Mouse (Mus musculus): ENCODE results near the gene Zfp536. TPM values are rescaled to one million over a fixed set of nuclear protein-coding genes. Genes with fewer than 3 reads are reported as not detected.

The Zfp536 gene
- polyA plus RNA-seq, 1 experiment: 0.81 TPM

GRCm38 (mm10) chr7:37689561-37690305 lies 83.7 kb downstream of the Zfp536 start:
- WGBS: 67% methylated on average over 23 of the region's 23 CpGs
- H3K36me3 ChIP-seq (ENCODE audit: control insufficient read depth, insufficient read depth, low read length): no peaks in the 10 kb centered on the region
- TF ChIP-seq POLR2A (IDR thresholded peaks at IDR 0.05; ENCODE audit: low read depth, low read length): no peak
- H3K27me3 ChIP-seq (ENCODE audit: control insufficient read depth, insufficient read depth, low read length): no peaks in the 10 kb centered on the region
- H3K4me3 ChIP-seq (ENCODE audit: low read depth, low read length): no peak overlapping the region
- no peak overlapping the region for H3K27ac ChIP-seq (ENCODE audit: insufficient read depth, low read depth, low read length)
- no peaks in the 10 kb centered on the region for H3K4me1 ChIP-seq (ENCODE audit: control insufficient read depth, insufficient read depth, insufficient read length, low read length)

- 56% methylated on average over 11 of the region's 11 CpGs for WGBS
- Histone ChIP-seq H3K27ac (ENCODE audit: insufficient read depth, low read depth, low read length) (no peak overlapping the region), H3K4me3 (ENCODE audit: low read depth, low read length) (no peak overlapping the region), H3K36me3 (ENCODE audit: control insufficient read depth, insufficient read depth, low read length) (no peaks in the 10 kb centered on the region), H3K27me3 (ENCODE audit: control insufficient read depth, insufficient read depth, low read length) (no peaks in the 10 kb centered on the region), H3K4me1 (ENCODE audit: control insufficient read depth, insufficient read depth, insufficient read length, low read length) (no peaks in the 10 kb centered on the region)
- TF ChIP-seq POLR2A (IDR thresholded peaks at IDR 0.05; ENCODE audit: low read depth, low read length) (no peak), CTCF (IDR thresholded peaks at IDR 0.05; ENCODE audit: extremely low read depth, insufficient read length, insufficient replicate concordance, low read depth, low read length) (no peak)
These were observed 84.3 kb downstream of the Zfp536 start for GRCm38 (mm10) chr7:37689107-37689511.

- 74% methylated on average over 2 of the region's 2 CpGs for WGBS
These were observed 87.1 kb downstream of the Zfp536 start for GRCm38 (mm10) chr7:37686366-37686765.

GRCm38 (mm10) chr7:37685247-37685646 lies 88.2 kb downstream of the Zfp536 start:
- H3K4me3 ChIP-seq (ENCODE audit: low read depth, low read length): no peak overlapping the region
- no peak overlapping the region for H3K27ac ChIP-seq (ENCODE audit: insufficient read depth, low read depth, low read length)
- no peaks in the 10 kb centered on the region for H3K36me3 ChIP-seq (ENCODE audit: control insufficient read depth, insufficient read depth, low read length)
- no peaks in the 10 kb centered on the region for H3K27me3 ChIP-seq (ENCODE audit: control insufficient read depth, insufficient read depth, low read length)
- H3K4me1 ChIP-seq (ENCODE audit: control insufficient read depth, insufficient read depth, insufficient read length, low read length): no peaks in the 10 kb centered on the region
- 84% methylated on average over 3 of the region's 3 CpGs for WGBS
- TF ChIP-seq CTCF (IDR thresholded peaks at IDR 0.05; ENCODE audit: extremely low read depth, insufficient read length, insufficient replicate concordance, low read depth, low read length) (no peak), POLR2A (IDR thresholded peaks at IDR 0.05; ENCODE audit: low read depth, low read length) (no peak)

More at GRCm38 (mm10) chr7:37686366-37686765, 87.1 kb downstream of the Zfp536 start:
- H3K4me3 ChIP-seq (ENCODE audit: low read depth, low read length): no peak overlapping the region
- TF ChIP-seq POLR2A (IDR thresholded peaks at IDR 0.05; ENCODE audit: low read depth, low read length) (no peak), CTCF (IDR thresholded peaks at IDR 0.05; ENCODE audit: extremely low read depth, insufficient read length, insufficient replicate concordance, low read depth, low read length) (no peak)
- no peak overlapping the region for H3K27ac ChIP-seq (ENCODE audit: insufficient read depth, low read depth, low read length)
- H3K27me3 ChIP-seq (ENCODE audit: control insufficient read depth, insufficient read depth, low read length): no peaks in the 10 kb centered on the region
- H3K36me3 ChIP-seq (ENCODE audit: control insufficient read depth, insufficient read depth, low read length): no peaks in the 10 kb centered on the region
- no peaks in the 10 kb centered on the region for H3K4me1 ChIP-seq (ENCODE audit: control insufficient read depth, insufficient read depth, insufficient read length, low read length)

GRCm38 (mm10) chr7:37681335-37681734 lies 92.1 kb downstream of the Zfp536 start:
- Histone ChIP-seq H3K27ac (ENCODE audit: insufficient read depth, low read depth, low read length) (no peak overlapping the region), H3K27me3 (ENCODE audit: control insufficient read depth, insufficient read depth, low read length) (no peaks in the 10 kb centered on the region), H3K36me3 (ENCODE audit: control insufficient read depth, insufficient read depth, low read length) (no peaks in the 10 kb centered on the region), H3K4me3 (ENCODE audit: low read depth, low read length) (no peak overlapping the region), H3K4me1 (ENCODE audit: control insufficient read depth, insufficient read depth, insufficient read length, low read length) (no peaks in the 10 kb centered on the region)
- 69% methylated on average over 3 of the region's 3 CpGs for WGBS
- no peak for TF ChIP-seq CTCF (IDR thresholded peaks at IDR 0.05; ENCODE audit: extremely low read depth, insufficient read length, insufficient replicate concordance, low read depth, low read length)
- no peak for TF ChIP-seq POLR2A (IDR thresholded peaks at IDR 0.05; ENCODE audit: low read depth, low read length)

GRCm38 (mm10) chr7:37663676-37664365 lies 109.6 kb downstream of the Zfp536 start:
- TF ChIP-seq CTCF (IDR thresholded peaks at IDR 0.05; ENCODE audit: extremely low read depth, insufficient read length, insufficient replicate concordance, low read depth, low read length) (no peak), POLR2A (IDR thresholded peaks at IDR 0.05; ENCODE audit: low read depth, low read length) (no peak)
- WGBS: 75% methylated on average over 7 of the region's 7 CpGs
- Histone ChIP-seq H3K4me1 (ENCODE audit: control insufficient read depth, insufficient read depth, insufficient read length, low read length) (no peaks in the 10 kb centered on the region), H3K27ac (ENCODE audit: insufficient read depth, low read depth, low read length) (no peak overlapping the region), H3K4me3 (ENCODE audit: low read depth, low read length) (no peak overlapping the region), H3K27me3 (ENCODE audit: control insufficient read depth, insufficient read depth, low read length) (no peaks in the 10 kb centered on the region), H3K36me3 (ENCODE audit: control insufficient read depth, insufficient read depth, low read length) (no peaks in the 10 kb centered on the region)

- 84% methylated on average over 11 of the region's 11 CpGs for WGBS
- H3K27me3 ChIP-seq (ENCODE audit: control insufficient read depth, insufficient read depth, low read length): no peaks in the 10 kb centered on the region
- no peaks in the 10 kb centered on the region for H3K36me3 ChIP-seq (ENCODE audit: control insufficient read depth, insufficient read depth, low read length)
- no peak overlapping the region for H3K27ac ChIP-seq (ENCODE audit: insufficient read depth, low read depth, low read length)
- no peaks in the 10 kb centered on the region for H3K4me1 ChIP-seq (ENCODE audit: control insufficient read depth, insufficient read depth, insufficient read length, low read length)
- H3K4me3 ChIP-seq (ENCODE audit: low read depth, low read length): no peak overlapping the region
- TF ChIP-seq POLR2A (IDR thresholded peaks at IDR 0.05; ENCODE audit: low read depth, low read length) (no peak), CTCF (IDR thresholded peaks at IDR 0.05; ENCODE audit: extremely low read depth, insufficient read length, insufficient replicate concordance, low read depth, low read length) (no peak)
These were observed 124.8 kb downstream of the Zfp536 start for GRCm38 (mm10) chr7:37648671-37649070.
